Mouse (Mus musculus) testis, adult 2 months (tissue): ENCODE measurements around the gene Mtcl1.

ENCODE experiments used
- CTCF ChIP-seq: fragments of 200-500 bp; IDR thresholded peaks from 2 replicates; pipeline ENCODE4 v1.5.1; 2012; ENCODE audit warnings: low read depth, mild to moderate bottlenecking, inconsistent platforms, low read length, moderate library complexity; ENCODE audit not compliant: control insufficient read depth, insufficient read depth, insufficient replicate concordance
- POLR2A ChIP-seq: fragments of 200-500 bp; IDR thresholded peaks from 2 replicates; pipeline ENCODE4 v1.6.1; 2012; ENCODE audit warnings: low read depth, mild to moderate bottlenecking, inconsistent platforms, low read length, moderate library complexity; ENCODE audit not compliant: control insufficient read depth

DNA sequence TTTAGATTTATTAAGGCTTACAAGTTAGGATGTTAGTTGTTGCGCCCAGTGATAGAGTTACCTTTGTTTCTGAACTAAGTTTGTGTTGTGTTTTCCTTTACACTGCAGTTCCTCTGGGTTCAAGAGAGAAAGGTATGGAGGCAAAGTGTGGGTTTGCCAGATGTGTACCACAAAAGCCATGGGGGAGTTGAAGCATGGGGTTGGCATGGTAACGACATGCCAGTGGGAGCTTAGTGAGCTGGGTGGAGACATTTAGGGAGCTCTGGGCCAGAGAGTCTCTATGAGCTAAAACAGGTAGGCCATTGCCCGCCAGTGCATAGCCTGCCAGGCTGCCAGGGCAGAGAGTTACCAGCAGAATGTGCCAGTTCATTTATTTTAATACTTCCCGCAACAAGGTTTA is 132.0 kb downstream of the Mtcl1 start:
- TF ChIP-seq POLR2A (no peak), CTCF (no peak)
